Mouse (Mus musculus): ENCODE results near the gene 2210016F16Rik.

- no peak for TF ChIP-seq CTCF (IDR thresholded peaks at IDR 0.05; ENCODE audit: control insufficient read depth, insufficient read depth, insufficient read length)
- no peak for TF ChIP-seq USF1 (IDR thresholded peaks at IDR 0.05; ENCODE audit: low read depth)
- TF ChIP-seq MYOG (IDR thresholded peaks at IDR 0.05; ENCODE audit: control insufficient read depth, extremely low read depth, insufficient read length): no peak
- no peak for TF ChIP-seq FOSL1 (IDR thresholded peaks at IDR 0.05; ENCODE audit: insufficient read depth, low read length, poor library complexity, severe bottlenecking)
- no peak for TF ChIP-seq MAX (IDR thresholded peaks at IDR 0.05)
These were observed 30.3 kb upstream of the 2210016F16Rik start for GRCm38 (mm10) chr13:58415374-58415773.
